Mouse (Mus musculus) hindbrain, postnatal 0 days (tissue): ENCODE measurements around the gene Shisa9. TPM values are rescaled to one million over a fixed set of nuclear protein-coding genes. Genes with fewer than 3 reads are reported as not detected.

ENCODE experiments used
- ATAC-seq: fragments of 200-750 bp; cut with Nextera tagmentation; 2 replicates; pipeline ENCODE4 v1.8.0; 2017; ENCODE audit warnings: mild to moderate bottlenecking, moderate TSS enrichment, moderate library complexity
- DNase-seq: peaks from one replicate; pipeline ENCODE4 v3.0.0-alpha.2; 2015; ENCODE audit warnings: low spot score
- H3K27ac ChIP-seq: fragments of 300-500 bp; sonication (generic); 2 replicates; pipeline ENCODE4 v1.5.1; 2014; ENCODE audit warnings: mild to moderate bottlenecking
- H3K27me3 ChIP-seq: fragments of 300-500 bp; sonication (generic); 2 replicates; pipeline ENCODE4 v1.6.1; 2014; ENCODE audit warnings: low read length, mixed read lengths; ENCODE audit not compliant: insufficient read depth
- H3K36me3 ChIP-seq: fragments of 300-500 bp; sonication (generic); 2 replicates; pipeline ENCODE4 v1.6.1; 2014; ENCODE audit warnings: low read length, mixed read lengths; ENCODE audit not compliant: insufficient read depth
- H3K4me1 ChIP-seq: fragments of 300-500 bp; sonication (generic); 2 replicates; pipeline ENCODE4 v1.6.1; 2014; ENCODE audit warnings: antibody characterized with exemption, low read length, mixed read lengths; ENCODE audit not compliant: insufficient read depth
- H3K4me2 ChIP-seq: fragments of 300-500 bp; sonication (generic); 2 replicates; pipeline ENCODE4 v1.6.1; 2014; ENCODE audit warnings: low read depth, mild to moderate bottlenecking, low read length, moderate library complexity, mixed read lengths
- H3K4me3 ChIP-seq: fragments of 300-500 bp; sonication (generic); 2 replicates; pipeline ENCODE4 v1.5.1; 2014; ENCODE audit warnings: low read length
- H3K9ac ChIP-seq: fragments of 300-500 bp; sonication (generic); replicated peaks from 2 replicates; pipeline ENCODE4 v1.6.1; 2014; ENCODE audit warnings: mild to moderate bottlenecking, low read length, moderate library complexity, mixed read lengths
- H3K9me3 ChIP-seq: fragments of 300-500 bp; sonication (generic); 2 replicates; pipeline ENCODE4 v1.6.1; 2016; ENCODE audit warnings: low read length, mixed read lengths
- CTCF ChIP-seq: IDR thresholded peaks from 2 replicates; pipeline ENCODE4 v1.5.1; 2016; ENCODE audit warnings: antibody characterized with exemption, control low read depth, low read depth
- WGBS: fragments of 180-500 bp; shearing (Covaris S2); extraction: QIAGEN DNeasy Blood & Tissue Kit; methylation state at CpG from one replicate; pipeline ENCODE4 v1.1.7; 2014; 5-methylcytosine and 5-hydroxymethylcytosine counted together
- polyA plus RNA-seq: library from polyadenylated mRNA; unstranded; fragments of >200 nt; fragmentation: Nextera tagmentation; extraction: Ambion mirVana; gene quantifications from 2 replicates; pipeline ENCODE4 v1.2.1, GENCODE M21; 2015
- total RNA-seq: library from RNA; depleted of rRNA; stranded (reverse); fragments of >200 nt; gene quantifications from 2 replicates; pipeline ENCODE4 v1.2.3, GENCODE M21; 2014

Gene Shisa9
- total and polyA plus RNA-seq, 2 experiments from 2014 or later: 22.5 to 85.6 TPM

- no peak overlapping the region for H3K4me3 ChIP-seq
- TF ChIP-seq CTCF: no peak
- no peak for ATAC-seq
- no peak overlapping the region for H3K4me2 ChIP-seq
- H3K4me1 ChIP-seq: no peaks in the 10 kb centered on the region
- H3K36me3 ChIP-seq: no peaks in the 10 kb centered on the region
- H3K27ac ChIP-seq: no peak overlapping the region
- H3K9me3 ChIP-seq: no peaks in the 10 kb centered on the region
- no peak overlapping the region for H3K9ac ChIP-seq
- 68% methylated on average over 2 of the region's 2 CpGs for WGBS
- DNase-seq: peak; percentile 18
- H3K27me3 ChIP-seq: no peaks in the 10 kb centered on the region
Measured at GRCm38 (mm10) chr16:12012747-12013146, 28.8 kb downstream of the Shisa9 start.

- 53% methylated on average over 4 of the region's 4 CpGs for WGBS
- no peak for DNase-seq
- ATAC-seq: 0 out of 2 replicates have a peak, but pooled peaks have one; percentile 15
Measured at GRCm38 (mm10) chr16:12014523-12014922, 30.6 kb downstream of the Shisa9 start.

GRCm38 (mm10) chr16:12017921-12018618 is 34.2 kb downstream of the Shisa9 start:
- 65% methylated on average over 4 of the region's 4 CpGs for WGBS
- H3K4me2 ChIP-seq: no peak overlapping the region
- no peaks in the 10 kb centered on the region for H3K36me3 ChIP-seq
- H3K4me1 ChIP-seq: peaks cover 7% of the 10 kb centered on the region; the same call in 1 of the 2 replicates
- ATAC-seq (no peak), DNase-seq (no peak)
- H3K27me3 ChIP-seq: no peaks in the 10 kb centered on the region
- no peak overlapping the region for H3K4me3 ChIP-seq
- TF ChIP-seq CTCF: no peak
- H3K9me3 ChIP-seq: no peaks in the 10 kb centered on the region
- H3K9ac ChIP-seq: no peak overlapping the region
- H3K27ac ChIP-seq: 0 out of 2 replicates have a peak overlapping the region, but pooled peaks have one; percentile 36

More at GRCm38 (mm10) chr16:12014523-12014922, 30.6 kb downstream of the Shisa9 start:
- Histone ChIP-seq H3K9me3 (no peaks in the 10 kb centered on the region), H3K4me1 (peaks cover 7% of the 10 kb centered on the region; the same call in 1 of the 2 replicates), H3K27me3 (no peaks in the 10 kb centered on the region), H3K27ac (no peak overlapping the region), H3K9ac (no peak overlapping the region), H3K4me3 (no peak overlapping the region), H3K36me3 (no peaks in the 10 kb centered on the region), H3K4me2 (no peak overlapping the region)
- no peak for TF ChIP-seq CTCF

- DNase-seq (no peak), ATAC-seq (no peak)
- Histone ChIP-seq H3K4me2 (no peak overlapping the region), H3K9ac (no peak overlapping the region), H3K4me1 (peaks cover 7% of the 10 kb centered on the region; the same call in 1 of the 2 replicates), H3K27me3 (no peaks in the 10 kb centered on the region), H3K36me3 (no peaks in the 10 kb centered on the region), H3K9me3 (no peaks in the 10 kb centered on the region), H3K4me3 (no peak overlapping the region), H3K27ac (no peak overlapping the region)
- WGBS: 78% methylated on average over 1 of the region's 1 CpGs
- TF ChIP-seq CTCF: no peak
Measured at GRCm38 (mm10) chr16:12020103-12020755, 36.3 kb downstream of the Shisa9 start.

- Histone ChIP-seq H3K4me3 (no peak overlapping the region), H3K27me3 (no peaks in the 10 kb centered on the region), H3K4me1 (no peaks in the 10 kb centered on the region), H3K9me3 (no peaks in the 10 kb centered on the region), H3K36me3 (no peaks in the 10 kb centered on the region), H3K9ac (no peak overlapping the region), H3K4me2 (no peak overlapping the region), H3K27ac (no peak overlapping the region)
- ATAC-seq (no peak), DNase-seq (no peak)
- TF ChIP-seq CTCF: no peak
- WGBS: 72% methylated on average over 1 of the region's 1 CpGs
Measured at GRCm38 (mm10) chr16:12032441-12032840, 48.5 kb downstream of the Shisa9 start.

GRCm38 (mm10) chr16:12034868-12035267 is 51.0 kb downstream of the Shisa9 start:
- WGBS: 82% methylated on average over 2 of the region's 2 CpGs
- no peak for TF ChIP-seq CTCF
- H3K4me3 ChIP-seq: no peak overlapping the region
- no peaks in the 10 kb centered on the region for H3K4me1 ChIP-seq
- H3K36me3 ChIP-seq: no peaks in the 10 kb centered on the region
- ATAC-seq (peak; percentile 68), DNase-seq (peak; percentile 51)
- H3K9ac ChIP-seq: no peak overlapping the region
- H3K27ac ChIP-seq: 0 out of 2 replicates have a peak overlapping the region, but pooled peaks have one; percentile 26
- no peaks in the 10 kb centered on the region for H3K9me3 ChIP-seq
- H3K27me3 ChIP-seq: no peaks in the 10 kb centered on the region
- H3K4me2 ChIP-seq: no peak overlapping the region

GRCm38 (mm10) chr16:12035626-12036025 is 51.7 kb downstream of the Shisa9 start:
- Histone ChIP-seq H3K27me3 (no peaks in the 10 kb centered on the region), H3K27ac (0 out of 2 replicates have a peak overlapping the region, but pooled peaks have one; percentile 26), H3K9ac (no peak overlapping the region), H3K4me3 (no peak overlapping the region), H3K9me3 (no peaks in the 10 kb centered on the region), H3K4me2 (no peak overlapping the region), H3K36me3 (no peaks in the 10 kb centered on the region), H3K4me1 (peaks cover 1% of the 10 kb centered on the region; the same call in 1 of the 2 replicates)
- peak; percentile 33 for DNase-seq
- 60% methylated on average over 3 of the region's 3 CpGs for WGBS
- no peak for TF ChIP-seq CTCF
- ATAC-seq: no peak
